Comparison of ENCODE assay signal across 33 mouse cellular contexts in the genomic region with DNA sequence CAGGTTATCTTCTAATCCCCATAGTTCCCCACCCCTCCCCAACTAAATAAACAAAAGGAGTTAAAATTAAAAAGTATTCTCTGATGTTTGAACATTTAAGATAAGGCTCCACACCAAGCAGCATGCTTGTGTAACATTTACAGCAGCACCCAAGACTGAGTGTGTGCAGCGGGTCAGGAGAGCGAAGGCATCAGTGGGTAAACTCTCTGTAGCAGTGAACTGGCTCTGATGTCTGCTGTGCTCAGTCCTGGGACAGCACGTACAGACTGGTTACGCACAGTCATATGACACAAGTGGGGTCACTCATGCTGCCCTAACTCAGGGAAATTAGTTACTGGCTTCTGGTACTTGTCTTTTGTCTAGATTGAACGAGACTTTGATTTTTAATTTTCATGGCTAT. TPM values are rescaled to one million over a fixed set of nuclear protein-coding genes. Genes with fewer than 3 reads are reported as not detected.
DNase-seq lines count a peak whose midpoint lies in the region; ATAC-seq and TF ChIP-seq lines count a peak whose summit lies in the region.
"Had no signal": no experiment of that assay in that cellular context is flagged by ENCODE, and none has a peak within 500 bp of the region (broad histone marks: within the 10 kb centered on the region; RNA-seq: fewer than 3 reads in every experiment).

No protein-coding gene starts in this region.

- 81% methylated on average over 5 of the region's 5 CpGs for WGBS in liver, embryonic 13.5 days (ENCODE audit: insufficient replicate concordance)
- 94% methylated on average over 5 of the region's 5 CpGs for WGBS in liver, embryonic 11.5 days
- WGBS in stomach, embryonic 14.5 days, result 75% methylated on average over 5 of the region's 5 CpGs
- WGBS in stomach, postnatal 0 days, result 75% methylated on average over 5 of the region's 5 CpGs
- 74% methylated on average over 5 of the region's 5 CpGs for WGBS in stomach, embryonic 16.5 days

- no peaks in the 10 kb centered on the region for H3K9me3 ChIP-seq in liver, embryonic 13.5 days (replicated peaks)
- no peaks in the 10 kb centered on the region for H3K9me3 ChIP-seq in liver, embryonic 11.5 days (ENCODE audit: control insufficient read depth, low read length)
- no peaks in the 10 kb centered on the region for H3K9me3 ChIP-seq in stomach, embryonic 14.5 days (ENCODE audit: control insufficient read depth, low read depth, low read length)
- no peaks in the 10 kb centered on the region for H3K9me3 ChIP-seq in stomach, postnatal 0 days (ENCODE audit: control insufficient read depth, low read length)
- no peaks in the 10 kb centered on the region for H3K9me3 ChIP-seq in stomach, embryonic 16.5 days (replicated peaks; ENCODE audit: control insufficient read depth, low read length)
- H3K9me3 ChIP-seq: embryonic facial prominence, embryonic 10.5 days; embryonic facial prominence, embryonic 13.5 days; forebrain, embryonic 13.5 days; G1E; heart, embryonic 10.5 days; heart, embryonic 13.5 days had no signal

- peaks cover 36% of the 10 kb centered on the region for H3K4me1 ChIP-seq in liver, embryonic 13.5 days (replicated peaks)
- peaks cover 9% of the 10 kb centered on the region; the same call in 1 of the 2 replicates for H3K4me1 ChIP-seq in liver, embryonic 11.5 days (replicated peaks; ENCODE audit: control insufficient read depth, insufficient read depth, low read length)
- H3K4me1 ChIP-seq in stomach, embryonic 14.5 days (ENCODE audit: control insufficient read depth, insufficient read depth, low read length), result peaks cover 7% of the 10 kb centered on the region; the same call in 1 of the 2 replicates
- H3K4me1 ChIP-seq in stomach, postnatal 0 days (replicated peaks; ENCODE audit: control insufficient read depth, insufficient read depth), result no peaks in the 10 kb centered on the region; the same call in 1 of the 2 replicates
- peaks cover 17% of the 10 kb centered on the region; the same call in 1 of the 2 replicates for H3K4me1 ChIP-seq in stomach, embryonic 16.5 days (ENCODE audit: control insufficient read depth, insufficient read depth, low read length)

- peaks cover 54% of the 10 kb centered on the region for H3K36me3 ChIP-seq in liver, embryonic 13.5 days
- H3K36me3 ChIP-seq in liver, embryonic 11.5 days (ENCODE audit: control insufficient read depth, insufficient read depth, low read length), result 0 out of 2 replicates have a peak, but pooled peaks cover 5% of the 10 kb centered on the region
- 0 out of 2 replicates have a peak, but pooled peaks cover 4% of the 10 kb centered on the region for H3K36me3 ChIP-seq in stomach, embryonic 14.5 days (ENCODE audit: control insufficient read depth, insufficient read depth, low read length)
- H3K36me3 ChIP-seq in stomach, postnatal 0 days (ENCODE audit: control insufficient read depth, insufficient read depth, low read length), result peaks cover 4% of the 10 kb centered on the region; the same call in 1 of the 2 replicates
- 0 out of 2 replicates have a peak, but pooled peaks cover 2% of the 10 kb centered on the region for H3K36me3 ChIP-seq in stomach, embryonic 16.5 days (ENCODE audit: control insufficient read depth, insufficient read depth, low read length)

- no peak overlapping the region for H3K4me3 ChIP-seq in liver, embryonic 13.5 days (replicated peaks)
- H3K4me3 ChIP-seq in liver, embryonic 11.5 days (ENCODE audit: low read depth, low read length), result no peak overlapping the region
- no peak overlapping the region for H3K4me3 ChIP-seq in stomach, embryonic 14.5 days (ENCODE audit: low read depth, low read length)
- H3K4me3 ChIP-seq in stomach, postnatal 0 days (ENCODE audit: low read depth, low read length), result no peak overlapping the region
- no peak overlapping the region for H3K4me3 ChIP-seq in stomach, embryonic 16.5 days (replicated peaks; ENCODE audit: low read length)
- H3K4me3 ChIP-seq: embryonic facial prominence, embryonic 10.5 days; embryonic facial prominence, embryonic 13.5 days; erythroblast, embryonic 14.5 days; forebrain, embryonic 13.5 days; heart, adult 2 months; heart, embryonic 10.5 days; heart, embryonic 13.5 days had no signal

- TF ChIP-seq EP300 in stomach, postnatal 0 days (optimal IDR thresholded peaks at IDR 0.05), result no peak

- no peak for ATAC-seq in liver, embryonic 13.5 days (ENCODE audit: low read depth)
- no peak for ATAC-seq in liver, embryonic 11.5 days (replicated peaks; ENCODE audit: low FRiP score)
- peak; percentile 68; the same call in 1 of the 2 replicates for ATAC-seq in stomach, embryonic 14.5 days (ENCODE audit: insufficient number of reproducible peaks, insufficient read depth, low FRiP score, low read depth)
- no peak for ATAC-seq in stomach, postnatal 0 days (ENCODE audit: low FRiP score, low TSS enrichment)
- ATAC-seq in stomach, embryonic 16.5 days (ENCODE audit: insufficient read depth, low FRiP score), result peak; percentile 81; the same call in 1 of the 2 replicates
- ATAC-seq: forebrain, embryonic 13.5 days; forebrain, embryonic 16.5 days; hindbrain, postnatal 0 days; Patski had no signal

- no peak for DNase-seq in liver, embryonic 13.5 days
- DNase-seq in liver, embryonic 11.5 days (ENCODE audit: low spot score), result no peak
- no peak for DNase-seq in stomach, postnatal 0 days (ENCODE audit: low spot score)
- DNase-seq in cerebellum, adult 8-10 months, result no peak
- DNase-seq: adrenal gland, postnatal 10 days; adrenal gland, postnatal 36 days; B cell, adult 2 months; cerebellum, adult 18-20 months; cerebellum, postnatal 10 days; cerebellum, postnatal 36 days; embryo, embryonic 11 days; gastrocnemius, postnatal 10 days; gastrocnemius, postnatal 36 days; heart, adult 2 months; heart, postnatal 14 days; heart, postnatal 4 days had no signal

- peak overlapping the region; percentile 20; the same call in 1 of the 2 replicates for H3K9ac ChIP-seq in liver, embryonic 13.5 days
- H3K9ac ChIP-seq in liver, embryonic 11.5 days (ENCODE audit: low read depth, low read length), result no peak overlapping the region
- no peak overlapping the region for H3K9ac ChIP-seq in stomach, embryonic 14.5 days (replicated peaks; ENCODE audit: low read depth, low read length)
- no peak overlapping the region for H3K9ac ChIP-seq in stomach, postnatal 0 days (ENCODE audit: low read length)
- H3K9ac ChIP-seq in stomach, embryonic 16.5 days (ENCODE audit: low read length), result no peak overlapping the region
- H3K9ac ChIP-seq: embryonic facial prominence, embryonic 13.5 days; forebrain, embryonic 13.5 days; heart, embryonic 13.5 days; hindbrain, embryonic 14.5 days had no signal

- no peaks in the 10 kb centered on the region for H3K27me3 ChIP-seq in liver, embryonic 13.5 days
- no peaks in the 10 kb centered on the region for H3K27me3 ChIP-seq in liver, embryonic 11.5 days (replicated peaks; ENCODE audit: control insufficient read depth, insufficient read depth, low read length)
- H3K27me3 ChIP-seq in stomach, embryonic 14.5 days (ENCODE audit: control insufficient read depth, insufficient read depth, low read length), result no peaks in the 10 kb centered on the region
- H3K27me3 ChIP-seq in stomach, postnatal 0 days (ENCODE audit: control insufficient read depth, insufficient read depth, low read length), result no peaks in the 10 kb centered on the region
- H3K27me3 ChIP-seq in stomach, embryonic 16.5 days (ENCODE audit: control insufficient read depth, insufficient read depth, low read length), result no peaks in the 10 kb centered on the region
- H3K27me3 ChIP-seq: CH12.LX; embryonic facial prominence, embryonic 13.5 days; forebrain, embryonic 13.5 days; heart, embryonic 13.5 days; Patski had no signal

- TF ChIP-seq CTCF in stomach, postnatal 0 days (IDR thresholded peaks at IDR 0.05; ENCODE audit: low read depth), result no peak

- no peak overlapping the region for H3K27ac ChIP-seq in liver, embryonic 13.5 days
- H3K27ac ChIP-seq in liver, embryonic 11.5 days (ENCODE audit: low read depth, low read length), result no peak overlapping the region
- no peak overlapping the region for H3K27ac ChIP-seq in stomach, embryonic 14.5 days (ENCODE audit: low read length)
- no peak overlapping the region for H3K27ac ChIP-seq in stomach, postnatal 0 days (replicated peaks)
- H3K27ac ChIP-seq in stomach, embryonic 16.5 days (ENCODE audit: low read length), result no peak overlapping the region
- H3K27ac ChIP-seq: embryonic facial prominence, embryonic 10.5 days; embryonic facial prominence, embryonic 13.5 days; forebrain, embryonic 13.5 days; heart, adult 2 months; heart, embryonic 10.5 days; heart, embryonic 13.5 days; hindbrain, embryonic 14.5 days; hindbrain, postnatal 0 days had no signal

- no peak overlapping the region for H3K4me2 ChIP-seq in liver, embryonic 13.5 days
- H3K4me2 ChIP-seq in liver, embryonic 11.5 days, result no peak overlapping the region
- no peak overlapping the region for H3K4me2 ChIP-seq in stomach, embryonic 14.5 days (replicated peaks; ENCODE audit: low read depth, low read length)
- no peak overlapping the region for H3K4me2 ChIP-seq in stomach, postnatal 0 days (replicated peaks; ENCODE audit: low read depth)
- no peak overlapping the region for H3K4me2 ChIP-seq in stomach, embryonic 16.5 days (ENCODE audit: low read depth, low read length)
- H3K4me2 ChIP-seq: embryonic facial prominence, embryonic 13.5 days; forebrain, embryonic 13.5 days; heart, embryonic 13.5 days; hindbrain, embryonic 14.5 days had no signal

RNA-seq across cellular contexts. Expression of a gene that starts 14.6 kb away (rescaled TPM):
- polyA plus RNA-seq in liver, embryonic 13.5 days (2015; fragmentation: Nextera tagmentation; extraction: Ambion mirVana), result 24.0 and 29.2 TPM in 2 replicates
- 44.8 and 47.3 TPM in 2 replicates for polyA plus RNA-seq in liver, embryonic 11.5 days (2014; fragmentation: Nextera tagmentation; extraction: Ambion mirVana)
- 32.2 and 34.4 TPM in 2 replicates for polyA plus RNA-seq in stomach, embryonic 14.5 days (2014; fragmentation: Nextera tagmentation; extraction: Ambion mirVana)
- polyA plus RNA-seq in stomach, postnatal 0 days (2015; fragmentation: Nextera tagmentation; extraction: Ambion mirVana), result 11.5 and 12.2 TPM in 2 replicates
- polyA plus RNA-seq in stomach, embryonic 16.5 days (2015; fragmentation: Nextera tagmentation; extraction: Ambion mirVana), result 29.8 and 38.3 TPM in 2 replicates

RNA-seq across cellular contexts. Expression of a gene that starts 14.8 kb away (rescaled TPM):
- 78.9 and 90.1 TPM in 2 replicates for polyA plus RNA-seq in liver, embryonic 13.5 days (2015; fragmentation: Nextera tagmentation; extraction: Ambion mirVana)
- polyA plus RNA-seq in liver, embryonic 11.5 days (2014; fragmentation: Nextera tagmentation; extraction: Ambion mirVana), result 125 and 131 TPM in 2 replicates
- 75.1 and 87.3 TPM in 2 replicates for polyA plus RNA-seq in stomach, embryonic 14.5 days (2014; fragmentation: Nextera tagmentation; extraction: Ambion mirVana)
- polyA plus RNA-seq in stomach, postnatal 0 days (2015; fragmentation: Nextera tagmentation; extraction: Ambion mirVana), result 93.5 and 94.2 TPM in 2 replicates
- polyA plus RNA-seq in stomach, embryonic 16.5 days (2015; fragmentation: Nextera tagmentation; extraction: Ambion mirVana), result 99.9 and 109 TPM in 2 replicates

RNA-seq across cellular contexts. Expression of a gene that starts 31.5 kb away (rescaled TPM):
- polyA plus RNA-seq in liver, embryonic 13.5 days (2015; fragmentation: Nextera tagmentation; extraction: Ambion mirVana), result 0.17 and 0.27 TPM in 2 replicates
- not detected in 2 replicates for polyA plus RNA-seq in liver, embryonic 11.5 days (2014; fragmentation: Nextera tagmentation; extraction: Ambion mirVana)
- not detected in 2 replicates for polyA plus RNA-seq in stomach, embryonic 14.5 days (2014; fragmentation: Nextera tagmentation; extraction: Ambion mirVana)
- 0.11 and 0.15 TPM in 2 replicates for polyA plus RNA-seq in stomach, postnatal 0 days (2015; fragmentation: Nextera tagmentation; extraction: Ambion mirVana)
- not detected in 2 replicates for polyA plus RNA-seq in stomach, embryonic 16.5 days (2015; fragmentation: Nextera tagmentation; extraction: Ambion mirVana)
- polyA plus RNA-seq: embryonic facial prominence, embryonic 13.5 days; erythroblast, embryonic 14.5 days; forebrain, embryonic 13.5 days; forebrain, embryonic 16.5 days; G1E; heart, adult 2 months; heart, embryonic 13.5 days; heart, embryonic 16.5 days; hindbrain, embryonic 14.5 days had no signal

RNA-seq across cellular contexts. Expression of a gene that starts 48.2 kb away (rescaled TPM):
- polyA plus RNA-seq in liver, embryonic 13.5 days (2015; fragmentation: Nextera tagmentation; extraction: Ambion mirVana), result 513 TPM in 2 replicates
- polyA plus RNA-seq in liver, embryonic 11.5 days (2014; fragmentation: Nextera tagmentation; extraction: Ambion mirVana), result 79.0 and 82.8 TPM in 2 replicates
- polyA plus RNA-seq in stomach, embryonic 14.5 days (2014; fragmentation: Nextera tagmentation; extraction: Ambion mirVana), result 0.21 and 1.3 TPM in 2 replicates
- 29.1 and 50.8 TPM in 2 replicates for polyA plus RNA-seq in stomach, postnatal 0 days (2015; fragmentation: Nextera tagmentation; extraction: Ambion mirVana)
- 82.1 and 111 TPM in 2 replicates for polyA plus RNA-seq in stomach, embryonic 16.5 days (2015; fragmentation: Nextera tagmentation; extraction: Ambion mirVana)
- polyA plus RNA-seq: cortical plate, adult 2 months; embryonic facial prominence, embryonic 10.5 days; embryonic facial prominence, embryonic 13.5 days; forebrain, embryonic 13.5 days; hindbrain, embryonic 11.5 days; hindbrain, embryonic 14.5 days; hindbrain, postnatal 0 days; Patski had no signal

Comparison
In these comparisons a context has a peak if more than half of its experiments do, and no peak if none do; other contexts are left out.
1. ATAC-seq: peak in stomach, embryonic 14.5 days (single experiment) and stomach, embryonic 16.5 days (single experiment); none in liver, embryonic 13.5 days (single experiment), liver, embryonic 11.5 days (single experiment) and stomach, postnatal 0 days (single experiment).